Mouse (Mus musculus): Measurements from ENCODE around the gene Nceh1.
"Not testable (repeated sequence)": the region's sequence is repeated elsewhere in the genome, so short reads cannot be mapped to it uniquely, and the experiment has no call there.

DNA sequence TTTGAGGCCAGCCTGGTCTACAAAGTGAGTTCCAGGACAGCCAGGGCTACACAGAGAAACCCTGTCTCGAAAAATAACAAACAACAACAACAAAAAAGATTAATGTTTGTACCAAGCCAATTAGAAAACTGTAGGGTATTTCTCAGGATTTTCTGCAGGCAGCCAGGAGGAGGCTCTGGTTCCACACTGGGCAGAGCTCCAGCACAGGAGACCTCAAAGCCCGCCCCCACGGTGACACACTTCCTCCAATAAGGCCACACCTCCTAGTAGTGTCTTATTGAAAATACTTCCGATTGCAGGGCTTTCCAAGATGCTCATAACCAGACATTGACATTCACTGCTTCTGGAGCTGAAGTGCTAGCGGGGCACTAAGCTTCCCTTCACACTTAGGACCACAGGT is 108.2 kb downstream of the Nceh1 start:
- not testable (repeated sequence) for TF ChIP-seq CTCF (IDR thresholded peaks at IDR 0.05; ENCODE audit: low read depth, low read length); POLR2A (IDR thresholded peaks at IDR 0.05; ENCODE audit: borderline replicate concordance, low read depth, low read length)

Data from bone marrow macrophage, adult 2 months (primary cell).